ENCODE assay signal across 8 mouse cellular contexts in genomic region chrX:152307942-152308341, GRCm38 (mm10). TPM values are rescaled to one million over a fixed set of nuclear protein-coding genes. Genes with fewer than 3 reads are reported as not detected.
A peak's percentile ranks its signal among the peaks of the same experiment; 100 is the strongest.
DNase-seq lines count a peak whose midpoint lies in the region; ATAC-seq and TF ChIP-seq lines count a peak whose summit lies in the region.

No protein-coding gene starts in this region.

- intact Hi-C loops in gastrocnemius, postnatal 14 days (cut with DNase I; ENCODE audit: low total_unique reads): no loop called here

- peak; percentile 35 for ATAC-seq in inflammation-experienced regulatory T-cells, adult 6 months
- ATAC-seq in megakaryocyte, adult 5-6 weeks (ENCODE audit: poor library complexity, severe bottlenecking): peak; percentile 67

- TF ChIP-seq CTCF in brain, embryonic 14.5 days (IDR thresholded peaks at IDR 0.05; ENCODE audit: borderline replicate concordance, extremely low read depth, insufficient read depth, insufficient read length): peak; percentile 51; the same call in 1 of the 2 replicates

- no peak for TF ChIP-seq POLR2A in brain, embryonic 14.5 days (IDR thresholded peaks at IDR 0.05; ENCODE audit: borderline replicate concordance, extremely low read depth, insufficient read depth, insufficient read length, poor library complexity, severe bottlenecking)

- peak; percentile 7 for DNase-seq in gastrocnemius, postnatal 14 days
- DNase-seq in gastrocnemius, adult 8-10 months (ENCODE audit: low spot score in 2 of 2): no peak
- peak; percentile 6 for DNase-seq in ovary, adult 18-20 months (ENCODE audit: low spot score)
- DNase-seq in ovary, postnatal 10 days (ENCODE audit: low spot score): no peak
- peak; percentile 39 for DNase-seq in brain, embryonic 14.5 days (ENCODE audit: low read depth)
- DNase-seq in thymus, postnatal 25 days: peak; percentile 27

RNA-seq across cellular contexts. Expression of gene Kantr, which starts 19.4 kb away (rescaled TPM):
- total RNA-seq in gastrocnemius, postnatal 14 days (2021): 1 to 10 TPM; 2.0 to 3.3 TPM
- total RNA-seq in gastrocnemius, adult 8-10 months (2022): 1 to 10 TPM; 1.2 to 4.0 (median 2.4) TPM
- polyA plus RNA-seq in brain, embryonic 14.5 days (2012; rRNA removed): 30.0 and 31.1 TPM in 2 replicates
- 10 to 100 TPM; 23.5 to 46.6 (median 37.2) TPM for polyA plus RNA-seq in inflammation-experienced regulatory T-cells, adult 6 months (2017; shearing (Covaris generic))
- total RNA-seq in megakaryocyte, adult 5-6 weeks (2015): 18.1 and 20.6 TPM in 2 replicates
- total RNA-seq in megakaryocyte, adult 5-6 weeks (2017): 3.4 and 7.9 TPM in 2 replicates

RNA-seq across cellular contexts. Expression of gene Tspyl2, which starts 34.3 kb away (rescaled TPM):
- total RNA-seq in gastrocnemius, postnatal 14 days (2021): 10 to 100 TPM in 1 of 2 experiments, 1 to 10 TPM in 1; 7.5 to 10.3 TPM
- total RNA-seq in gastrocnemius, adult 8-10 months (2022): 10 to 100 TPM in 3 of 4 experiments, 1 to 10 TPM in 1; 7.2 to 15.3 (median 12.2) TPM
- polyA plus RNA-seq in brain, embryonic 14.5 days (2012; rRNA removed): 112 and 126 TPM in 2 replicates
- polyA plus RNA-seq in inflammation-experienced regulatory T-cells, adult 6 months (2017; shearing (Covaris generic)): 10 to 100 TPM in 2 of 3 experiments, 1 to 10 TPM in 1; 8.6 to 15.8 (median 12.8) TPM
- total RNA-seq in megakaryocyte, adult 5-6 weeks (2015): 4.3 and 9.1 TPM in 2 replicates
- 9.7 and 23.0 TPM in 2 replicates for total RNA-seq in megakaryocyte, adult 5-6 weeks (2017)

Comparison
In these comparisons a context has a peak if more than half of its experiments do, and no peak if none do; other contexts are left out.
1. DNase-seq: peak in gastrocnemius, postnatal 14 days (single experiment), ovary, adult 18-20 months (single experiment), brain, embryonic 14.5 days (single experiment) and thymus, postnatal 25 days (single experiment); none in gastrocnemius, adult 8-10 months (0 of 2) and ovary, postnatal 10 days (single experiment).